Mouse (Mus musculus) adrenal gland, adult 18-20 months (tissue): Measurements from ENCODE around the gene Ccpg1. TPM values are rescaled to one million over a fixed set of nuclear protein-coding genes. Genes with fewer than 3 reads are reported as not detected.
A peak's percentile ranks its signal among the peaks of the same experiment; 100 is the strongest.

Experiments used
- DNase-seq, 2 experiments: peaks; one replicate each; pipeline ENCODE4 v3.0.0; 2021 to 2022; ENCODE audit warnings: low spot score in 2 of 2
- total RNA-seq, 2 experiments: library from RNA; stranded (reverse); gene quantifications; 1 replicate in 1 of 2; 2 replicates in 1 of 2; pipeline ENCODE4 v1.2.3; 2021

Gene Ccpg1
- total RNA-seq, 2 experiments from 2014 or later, result 112 to 150 TPM

DNA sequence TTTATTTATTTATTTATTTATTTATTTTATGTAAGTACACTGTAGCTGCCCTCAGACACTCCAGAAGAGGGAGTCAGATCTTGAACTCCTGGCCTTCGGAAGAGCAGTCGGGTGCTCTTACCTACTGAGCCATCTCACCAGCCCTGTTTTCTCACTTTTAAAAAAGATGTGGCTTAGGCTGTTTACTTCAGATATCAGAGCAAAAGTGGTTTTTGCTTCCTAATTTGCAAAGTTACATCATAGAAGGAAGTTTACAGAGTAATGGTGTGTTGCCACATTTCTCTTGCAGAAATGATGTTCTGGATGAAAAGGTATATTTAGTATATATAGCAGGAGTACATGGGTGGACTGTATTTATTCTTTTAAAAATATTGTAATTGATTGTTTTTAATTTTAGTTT, 6.2 kb downstream of the Ccpg1 start:
- no peak for DNase-seq

DNA sequence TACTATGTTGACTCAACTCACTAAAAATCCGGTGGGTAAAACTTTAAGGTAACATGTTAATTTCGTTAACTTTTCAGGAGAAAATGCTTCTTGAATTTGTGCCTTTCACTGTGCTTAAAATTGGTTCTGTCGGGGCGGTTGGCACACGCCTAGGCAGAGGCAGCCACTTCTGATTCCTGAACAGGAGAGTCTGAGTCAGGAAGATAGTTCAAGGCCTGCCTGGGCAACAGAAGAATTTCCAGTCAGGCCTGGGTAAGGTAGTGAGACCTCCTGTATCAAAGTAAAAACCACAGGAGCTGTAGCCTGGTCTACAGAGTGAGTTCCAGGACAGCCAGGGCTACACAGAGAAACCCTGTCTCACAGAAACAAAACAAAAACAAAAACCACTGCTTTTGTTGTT, 7.3 kb downstream of the Ccpg1 start:
- no peak for DNase-seq

DNA sequence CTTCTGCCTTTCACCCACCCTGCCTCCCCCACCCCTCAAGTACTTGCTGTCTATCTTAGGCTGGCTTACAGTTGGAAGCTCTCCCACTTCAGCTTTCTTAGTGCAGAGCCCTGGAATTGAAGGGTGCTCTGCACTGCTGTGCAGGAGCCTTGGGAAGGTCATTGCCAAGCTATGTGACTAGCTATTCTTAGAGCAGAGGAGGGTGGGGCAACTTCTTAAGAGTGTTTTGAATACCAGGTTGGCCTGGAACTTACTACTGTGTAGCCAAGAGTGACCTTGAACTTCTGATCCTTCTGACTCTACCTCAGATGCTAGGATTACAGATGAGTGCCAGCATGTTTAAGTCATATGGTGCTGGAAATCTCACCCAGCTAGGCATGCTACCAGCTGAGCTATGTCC, 10.9 kb downstream of the Ccpg1 start:
- no peak for DNase-seq

GRCm38 (mm10) chr9:72996806-72997205, 11.6 kb downstream of the Ccpg1 start:
- no peak for DNase-seq

DNA sequence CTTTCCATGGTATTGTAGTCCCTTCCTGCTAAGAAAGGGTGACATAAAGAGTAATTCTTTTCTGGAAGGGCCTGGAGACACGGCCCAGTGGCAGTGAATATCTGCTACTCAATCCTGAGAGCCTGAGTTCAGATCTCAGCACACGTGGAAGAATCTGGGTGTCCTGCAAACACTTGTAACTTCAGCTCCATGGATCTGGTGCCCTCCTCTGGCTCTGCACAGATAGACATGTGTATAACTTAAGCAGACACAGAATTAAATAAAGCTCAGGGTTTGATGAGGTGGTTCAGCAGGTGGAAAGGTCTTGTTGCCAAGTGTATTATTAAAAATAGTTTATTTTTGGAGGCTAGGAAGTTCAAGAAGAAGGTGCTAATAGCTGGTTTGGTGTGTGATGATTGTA, 15.3 kb downstream of the Ccpg1 start:
- no peak for DNase-seq

DNA sequence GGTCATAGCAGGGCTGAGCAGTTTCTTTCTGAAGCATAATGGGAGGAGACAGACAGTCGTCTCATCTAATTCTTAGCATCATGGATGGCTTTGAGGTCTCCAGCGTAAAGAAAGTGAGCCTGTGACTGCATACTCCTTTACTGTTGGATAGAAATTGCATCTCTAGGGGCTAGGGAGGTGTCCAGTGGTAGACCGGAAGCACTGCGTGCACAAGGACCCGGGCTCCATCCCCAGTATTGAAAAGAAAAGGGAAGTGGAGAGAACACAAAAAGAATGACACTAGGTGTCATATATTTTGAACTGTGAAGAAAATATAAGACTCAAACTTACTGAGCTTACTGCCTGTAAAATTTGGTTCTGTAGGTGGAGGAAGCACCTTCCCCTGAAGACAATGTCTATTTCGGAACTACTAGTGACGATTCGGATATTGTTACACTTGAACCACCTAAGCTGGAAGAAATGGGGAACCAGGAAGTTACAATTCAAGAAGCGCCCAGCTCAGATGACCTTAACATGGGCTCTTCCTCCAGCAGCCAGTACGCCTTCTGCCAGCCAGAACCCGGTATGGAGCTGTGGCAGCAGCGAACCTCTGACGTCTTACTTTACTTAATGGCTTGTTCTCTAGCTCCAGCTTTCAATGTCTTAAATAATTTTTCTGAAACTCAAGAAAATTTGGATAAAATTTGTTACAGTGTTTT, 16.2 kb downstream of the Ccpg1 start:
- DNase-seq, result no peak

GRCm38 (mm10) chr9:73002177-73002576, 16.9 kb downstream of the Ccpg1 start:
- no peak for DNase-seq

DNA sequence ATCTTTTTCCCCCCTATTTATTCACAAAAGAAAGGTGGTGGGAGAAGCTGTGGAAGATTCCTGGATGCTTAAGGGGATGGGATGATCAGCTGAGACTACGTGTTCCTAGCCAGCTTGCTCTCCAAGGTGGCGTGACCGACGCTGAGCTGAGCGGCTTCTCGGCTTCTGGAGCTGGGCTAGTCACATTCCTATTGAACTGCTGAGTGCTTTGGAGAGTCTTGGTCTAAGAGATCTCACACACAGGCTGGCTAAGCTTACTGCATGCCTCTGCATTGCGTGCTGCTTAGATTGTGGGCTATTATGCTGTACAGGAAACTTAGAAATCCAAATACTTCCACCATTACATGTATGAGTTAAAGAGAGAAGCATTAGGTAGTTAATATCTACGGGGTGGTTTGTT, 18.8 kb downstream of the Ccpg1 start:
- DNase-seq, result no peak

GRCm38 (mm10) chr9:73005106-73005505, 19.9 kb downstream of the Ccpg1 start:
- no peak for DNase-seq

- no peak for DNase-seq
Observed at GRCm38 (mm10) chr9:73006175-73006574, 20.9 kb downstream of the Ccpg1 start.

- DNase-seq, result no peak
Observed at GRCm38 (mm10) chr9:73008384-73008783, 23.2 kb downstream of the Ccpg1 start.

- DNase-seq, result no peak
Observed at GRCm38 (mm10) chr9:73012629-73013028, 27.4 kb downstream of the Ccpg1 start.

DNA sequence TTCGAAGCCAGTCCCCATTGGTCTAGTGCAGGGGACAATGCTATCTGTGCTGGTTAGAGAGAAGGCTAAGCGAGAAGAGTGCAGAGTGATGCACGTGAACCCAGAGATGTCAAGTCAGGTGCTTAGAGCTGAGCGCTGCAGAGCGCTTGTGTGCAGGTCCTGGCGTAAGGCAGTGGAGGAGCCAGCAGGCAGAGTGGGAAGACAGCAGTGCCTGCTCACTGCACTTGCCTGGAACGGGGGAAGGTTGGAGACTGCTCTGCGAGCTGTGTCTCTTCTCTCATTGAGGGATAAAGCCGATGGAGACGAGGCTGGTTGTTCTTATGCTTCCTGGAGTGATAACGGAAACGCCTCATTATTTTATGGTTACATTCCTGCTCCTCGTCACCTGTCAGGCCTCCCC, 29.5 kb downstream of the Ccpg1 start:
- no peak for DNase-seq

- no peak for DNase-seq
Observed at GRCm38 (mm10) chr9:73019841-73020240, 34.6 kb downstream of the Ccpg1 start.

DNA sequence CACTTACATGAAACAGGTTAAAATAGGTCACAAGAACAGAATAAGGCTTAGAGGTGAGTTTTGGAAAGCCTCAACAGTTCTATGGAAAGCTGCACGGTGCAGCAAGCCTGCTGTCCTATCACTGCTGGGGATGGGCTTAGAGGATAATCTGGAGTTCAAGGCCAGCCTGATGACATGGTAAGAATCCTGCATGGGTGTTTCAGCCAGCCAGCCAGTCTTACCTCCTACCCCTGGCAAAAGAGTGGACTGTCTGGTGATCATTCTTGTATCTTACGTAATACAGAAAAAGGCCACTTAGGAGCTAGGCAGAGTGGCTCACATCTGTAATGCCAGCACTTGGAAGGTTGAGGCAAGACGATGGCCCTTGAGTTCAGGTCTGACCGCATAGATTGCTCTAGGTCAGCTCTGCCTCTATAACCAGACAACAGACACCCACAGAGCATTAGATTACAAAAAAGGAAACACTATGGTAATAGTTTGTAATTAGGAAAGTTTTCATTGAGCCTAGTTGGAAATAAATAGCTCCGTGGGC, 35.4 kb downstream of the Ccpg1 start:
- DNase-seq, result no peak

GRCm38 (mm10) chr9:73025818-73026636, 40.8 kb downstream of the Ccpg1 start:
- no peak for DNase-seq

DNA sequence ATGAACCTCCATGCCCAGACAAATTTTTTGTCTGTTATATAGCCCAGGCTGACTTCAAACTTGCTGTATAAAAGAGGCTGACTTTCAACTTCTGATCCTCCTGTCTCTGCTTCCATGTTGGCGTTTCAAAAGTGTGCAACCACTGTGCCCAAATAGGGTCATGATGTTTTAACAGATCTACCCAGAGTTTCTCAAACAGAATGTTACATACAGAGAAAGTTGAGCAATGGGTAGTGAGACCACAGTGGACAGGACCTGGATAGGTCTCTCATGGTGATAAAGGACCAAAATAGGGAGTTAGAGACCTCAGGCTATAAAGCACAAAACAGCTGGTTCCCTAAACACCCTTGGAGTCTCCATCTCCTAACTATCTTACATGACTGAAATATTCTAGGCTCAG, 45.2 kb downstream of the Ccpg1 start:
- DNase-seq, result no peak

DNA sequence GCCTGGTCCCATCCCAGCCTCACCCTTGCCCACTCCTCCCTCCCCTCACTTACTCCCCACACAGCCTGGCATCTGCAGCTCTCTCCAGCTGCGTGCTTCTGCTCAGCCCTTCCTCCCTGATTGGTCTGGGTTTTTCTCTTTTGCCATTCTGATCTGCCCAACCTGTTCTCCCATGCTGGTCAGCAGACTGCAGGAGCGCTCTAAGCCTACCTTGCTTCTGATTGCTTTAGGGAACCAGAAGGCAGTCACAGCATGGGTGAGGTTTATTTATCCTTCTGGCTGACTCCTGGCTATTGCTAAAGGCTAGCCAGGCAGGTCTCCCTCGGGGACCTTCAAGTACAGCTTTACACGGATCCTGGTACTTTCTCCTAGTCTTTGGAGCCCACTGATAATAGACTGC, 46.2 kb downstream of the Ccpg1 start:
- no peak for DNase-seq

- no peak for DNase-seq
Observed at GRCm38 (mm10) chr9:73033406-73033805, 48.2 kb downstream of the Ccpg1 start.

- peak; percentile 94 to 95 for DNase-seq
Observed at GRCm38 (mm10) chr9:73039222-73039945, 54.2 kb downstream of the Ccpg1 start.

DNA sequence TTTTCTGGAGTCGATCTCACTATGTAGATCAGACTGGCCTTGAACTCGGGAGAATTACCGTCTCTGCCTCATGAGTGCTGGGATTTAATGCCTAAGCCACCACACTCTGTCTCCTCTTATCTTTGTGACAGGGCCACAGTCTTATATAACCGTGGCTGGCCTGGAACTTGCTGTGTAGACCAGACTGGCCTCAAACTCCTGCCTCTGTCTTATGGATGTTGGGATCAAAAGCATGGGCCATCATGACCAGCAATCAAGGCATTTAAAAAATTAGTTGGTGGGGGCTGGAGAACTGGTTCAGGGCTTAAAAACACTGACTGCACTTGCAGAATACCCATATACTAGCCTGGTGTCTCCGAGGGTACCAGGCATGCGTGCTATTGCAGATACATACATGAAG, 54.9 kb downstream of the Ccpg1 start, which contains the start of gene Pigb:
Gene Pigb, minus strand, starts transcription at position 299 of the 400 bp plus-strand sequence.
- DNase-seq, result no peak
